In genomic region chr5:120648569-120649373, GRCm38 (mm10) we compare ENCODE assay signal across 8 mouse cellular contexts. TPM values are rescaled to one million over a fixed set of nuclear protein-coding genes. Genes with fewer than 3 reads are reported as not detected.
DNase-seq lines count a peak whose midpoint lies in the region; ATAC-seq and TF ChIP-seq lines count a peak whose summit lies in the region.

Gene Rasal1 (plus strand): TSS chr5:120648812.

- ATAC-seq in frontal cortex, adult (ENCODE audit: low TSS enrichment) = peak; percentile 62
- peak; percentile 54 for ATAC-seq in intestine, embryonic 16.5 days

- 1% methylated on average over 53 of the region's 53 CpGs for WGBS in cerebellum, adult 2 months
- WGBS in intestine, embryonic 16.5 days = under 1% methylated on average over 53 of the region's 53 CpGs

- peak; percentile 51; the same call in 1 of the 2 replicates for TF ChIP-seq CTCF in cerebellum, adult 2 months (IDR thresholded peaks at IDR 0.05; ENCODE audit: borderline replicate concordance, insufficient read depth, low read depth, low read length)

- peak within 1 kb of the TSS; percentile 48 for H3K9ac ChIP-seq in intestine, embryonic 16.5 days (ENCODE audit: low read depth, low read length)

- intact Hi-C loops in left cerebral cortex, postnatal 4 days (cut with DNase I) = no loop called here

- no peaks in the 10 kb centered on the region for H3K27me3 ChIP-seq in cerebellum, adult 2 months (ENCODE audit: control insufficient read depth, insufficient read depth, low read length)
- H3K27me3 ChIP-seq in intestine, embryonic 16.5 days (replicated peaks; ENCODE audit: control insufficient read depth, insufficient read depth, low read length) = peaks cover 23% of the 10 kb centered on the region

- peak within 1 kb of the TSS; percentile 66 for H3K27ac ChIP-seq in cerebellum, adult 2 months (ENCODE audit: insufficient read depth, low read length)
- H3K27ac ChIP-seq in intestine, embryonic 16.5 days (ENCODE audit: low read length) = no peak within 1 kb of the TSS

- H3K4me2 ChIP-seq in intestine, embryonic 16.5 days (ENCODE audit: low read depth, low read length) = peak within 1 kb of the TSS; percentile 78

- peak within 1 kb of the TSS; percentile 40 for H3K4me3 ChIP-seq in cerebellum, adult 2 months (replicated peaks; ENCODE audit: insufficient read depth, low read depth, low read length)
- H3K4me3 ChIP-seq in intestine, embryonic 16.5 days (ENCODE audit: low read length) = peak within 1 kb of the TSS; percentile 44

- no peak for TF ChIP-seq POLR2A in cerebellum, adult 2 months (IDR thresholded peaks at IDR 0.05; ENCODE audit: borderline replicate concordance, insufficient read depth, low read length)

- H3K9me3 ChIP-seq in intestine, embryonic 16.5 days (ENCODE audit: control insufficient read depth, low read length) = no peaks in the 10 kb centered on the region

- H3K36me3 ChIP-seq in intestine, embryonic 16.5 days (ENCODE audit: control insufficient read depth, insufficient read depth, low read length) = no peaks in the 10 kb centered on the region

- DNase-seq in gastrocnemius, postnatal 25 days = peak; percentile 35
- no peak for DNase-seq in gastrocnemius, postnatal 4 days (ENCODE audit: low spot score in 2 of 2)
- DNase-seq in cerebellum, adult 2 months = peak; percentile 65
- DNase-seq in left cerebral cortex, postnatal 4 days = peak; percentile 39
- DNase-seq in mesoderm, embryonic 11.5 days (ENCODE audit: low read depth, low spot score) = peak; percentile 38
- peak; percentile 78 for DNase-seq in right cerebral cortex, postnatal 4 days

- H3K4me1 ChIP-seq in cerebellum, adult 2 months (ENCODE audit: control insufficient read depth, insufficient read depth, low read length) = peaks cover 18% of the 10 kb centered on the region
- H3K4me1 ChIP-seq in intestine, embryonic 16.5 days (ENCODE audit: control insufficient read depth, insufficient read depth, low read length) = peaks cover 15% of the 10 kb centered on the region

RNA-seq across cellular contexts. Expression of gene Rasal1, which starts in this region (rescaled TPM):
- total RNA-seq in gastrocnemius, postnatal 25 days (2021) = not detected
- total RNA-seq in gastrocnemius, postnatal 4 days (2021) = not detected
- polyA plus RNA-seq in cerebellum, adult 2 months (2012; rRNA removed) = 24.7 and 30.5 TPM in 2 replicates
- 1.8 and 1.9 TPM in 2 replicates for polyA plus RNA-seq in intestine, embryonic 16.5 days (2015; fragmentation: Nextera tagmentation; extraction: Ambion mirVana)
- total RNA-seq in left cerebral cortex, postnatal 4 days (2021) = 10 to 100 TPM; 42.2 to 54.6 TPM

Comparison
In these comparisons a context has a peak if more than half of its experiments do, and no peak if none do; other contexts are left out.
1. RNA of gene Rasal1 (total RNA-seq): 42.2 to 54.6 TPM in left cerebral cortex, postnatal 4 days; not detected in gastrocnemius, postnatal 4 days and not detected in gastrocnemius, postnatal 25 days; every median in the first group is over 10 times any median in the second.
2. Peak in DNase-seq in gastrocnemius, postnatal 25 days; RNA of the gene not detected or under 1 TPM.
3. DNase-seq: peak in cerebellum, adult 2 months (2 of 2), left cerebral cortex, postnatal 4 days (single experiment), mesoderm, embryonic 11.5 days (single experiment) and right cerebral cortex, postnatal 4 days (single experiment); none in gastrocnemius, postnatal 4 days (0 of 2).